Mouse (Mus musculus) heart, postnatal 0 days (tissue): ENCODE measurements around the gene Lmnb2.

Experiments used
- CTCF ChIP-seq: IDR thresholded peaks from 2 replicates; pipeline ENCODE4 v1.5.1; 2016; ENCODE audit warnings: antibody characterized with exemption, control low read depth, low read depth
- EP300 ChIP-seq: IDR thresholded peaks from 2 replicates; pipeline ENCODE4 v1.6.1; 2016; ENCODE audit warnings: antibody characterized with exemption, low read depth

DNA sequence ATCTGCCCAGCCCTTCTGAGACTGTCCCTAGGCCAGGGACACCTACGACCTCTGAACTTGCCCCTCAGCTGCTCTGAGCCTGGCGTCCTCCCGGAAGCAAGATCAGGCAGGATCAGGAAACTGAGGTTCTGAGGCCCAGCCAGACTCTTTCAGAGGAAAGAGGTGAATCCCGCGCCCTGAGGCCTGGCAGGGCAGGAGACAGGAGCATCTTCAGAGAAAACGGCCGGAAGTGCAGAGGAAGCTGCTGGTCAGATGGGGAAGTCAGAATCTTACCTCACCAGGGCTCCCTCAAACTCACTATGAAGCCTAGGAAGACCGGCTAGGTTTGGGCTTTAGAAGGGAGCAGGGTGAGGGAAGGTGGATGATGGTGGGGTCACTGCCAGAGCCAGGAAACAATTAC is 24.9 kb upstream of the Lmnb2 start:
- no peak for TF ChIP-seq CTCF
- no peak for TF ChIP-seq EP300
